Mouse (Mus musculus) bone marrow, adult 2 months (tissue): ENCODE results near the gene Gm11444.

Source experiments
- CTCF ChIP-seq: fragments of 200-500 bp; IDR thresholded peaks from 2 replicates; pipeline ENCODE4 v1.5.1; 2011; ENCODE audit warnings: low read length, control low read depth; ENCODE audit not compliant: control insufficient read depth, insufficient read depth
- POLR2A ChIP-seq: fragments of 200-500 bp; IDR thresholded peaks from 2 replicates; pipeline ENCODE4 v1.6.1; 2011; ENCODE audit warnings: low read depth, mild to moderate bottlenecking, control low read depth, low read length, borderline replicate concordance; ENCODE audit not compliant: control insufficient read depth

DNA sequence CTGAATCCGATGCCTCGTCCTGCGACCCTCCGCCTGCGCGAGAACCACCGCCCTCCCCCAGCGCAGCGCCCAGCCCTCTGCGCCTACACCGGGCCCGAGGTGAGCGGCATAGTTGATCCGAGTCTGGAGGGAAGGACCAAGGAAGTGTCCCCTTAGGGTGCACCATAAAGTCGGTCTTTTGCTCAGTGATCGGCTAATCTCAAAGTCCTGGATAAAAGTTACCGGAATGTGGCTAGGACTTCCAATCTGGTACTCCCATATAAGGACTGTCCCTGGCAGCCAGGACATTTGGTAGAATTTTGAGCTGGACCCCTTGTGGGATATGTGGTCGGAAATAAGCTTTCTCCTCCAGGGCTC is 12.9 kb downstream of the Gm11444 start:
- TF ChIP-seq CTCF, result no peak
- no peak for TF ChIP-seq POLR2A
